Mouse (Mus musculus) G1E (cell line): ENCODE data around the gene Rhbg.

Source experiments
- CTCF ChIP-seq: IDR thresholded peaks from 2 replicates; pipeline ENCODE4 v1.5.1; 2012; ENCODE audit warnings: low read depth, low read length, inconsistent platforms, mixed read lengths
- GATA1 ChIP-seq: IDR thresholded peaks from 2 replicates; pipeline ENCODE4 v1.6.1; 2012; ENCODE audit warnings: borderline replicate concordance, low read length, inconsistent platforms, mixed read lengths
- TAL1 ChIP-seq: conservative IDR thresholded peaks from 2 replicates; pipeline ENCODE4 v1.6.1; 2012; ENCODE audit warnings: low read depth, low read length, inconsistent platforms, mixed read lengths

GRCm38 (mm10) chr3:88201640-88202039 is 52.9 kb downstream of the Rhbg start:
- no peak for TF ChIP-seq CTCF
- no peak for TF ChIP-seq TAL1
- no peak for TF ChIP-seq GATA1
